Mouse (Mus musculus) left cerebral cortex, postnatal 25 days (tissue): ENCODE data around the gene Gm20671. TPM values are rescaled to one million over a fixed set of nuclear protein-coding genes. Genes with fewer than 3 reads are reported as not detected.

Experiments
- DNase-seq, 2 experiments: peaks; one replicate each; pipeline ENCODE4 v3.0.0; 2022; ENCODE audit warnings: low spot score in 2 of 2, mixed read lengths in 1 of 2
- intact Hi-C: fragments of 180-260 bp; cut with DNase I; formaldehyde crosslinking; loops from one replicate; pipeline ENCODE4 v1.15.1; 2025
- total RNA-seq, 2 experiments: library from RNA; stranded (reverse); gene quantifications; 2 replicates each; pipeline ENCODE4 v1.2.3; 2021

Gm20671 gene
- total RNA-seq, 2 experiments from 2014 or later, result not detected

DNA sequence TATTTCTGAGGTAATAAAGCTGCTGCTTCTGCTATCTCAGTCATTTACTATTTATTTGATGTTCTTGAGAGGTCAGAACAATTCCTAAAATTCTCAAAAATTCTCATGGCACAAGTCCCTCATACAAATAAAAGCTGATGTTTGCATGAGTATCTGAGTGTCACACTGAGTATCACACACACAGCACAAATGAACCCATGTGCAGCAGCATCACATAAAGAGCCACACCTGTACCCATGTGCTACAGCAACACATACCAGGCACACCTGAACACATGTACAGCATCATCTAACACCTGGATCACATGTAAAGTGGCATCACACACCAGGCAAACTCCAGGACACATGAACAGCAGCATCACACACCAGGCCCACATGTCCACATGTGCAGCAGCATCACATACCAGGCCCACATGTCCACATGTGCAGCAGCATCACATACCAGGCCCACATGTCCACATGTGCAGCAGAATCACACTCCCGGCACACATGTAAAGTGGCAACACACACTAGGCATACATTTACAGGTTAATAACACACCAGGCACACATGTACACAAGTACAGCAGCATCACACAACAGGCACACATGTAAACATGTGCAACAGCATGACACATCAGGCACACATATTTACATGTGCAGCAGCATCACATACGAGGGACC is 113.7 kb downstream of the Gm20671 start:
- intact Hi-C loops, result no loop called here
- no peak for DNase-seq

DNA sequence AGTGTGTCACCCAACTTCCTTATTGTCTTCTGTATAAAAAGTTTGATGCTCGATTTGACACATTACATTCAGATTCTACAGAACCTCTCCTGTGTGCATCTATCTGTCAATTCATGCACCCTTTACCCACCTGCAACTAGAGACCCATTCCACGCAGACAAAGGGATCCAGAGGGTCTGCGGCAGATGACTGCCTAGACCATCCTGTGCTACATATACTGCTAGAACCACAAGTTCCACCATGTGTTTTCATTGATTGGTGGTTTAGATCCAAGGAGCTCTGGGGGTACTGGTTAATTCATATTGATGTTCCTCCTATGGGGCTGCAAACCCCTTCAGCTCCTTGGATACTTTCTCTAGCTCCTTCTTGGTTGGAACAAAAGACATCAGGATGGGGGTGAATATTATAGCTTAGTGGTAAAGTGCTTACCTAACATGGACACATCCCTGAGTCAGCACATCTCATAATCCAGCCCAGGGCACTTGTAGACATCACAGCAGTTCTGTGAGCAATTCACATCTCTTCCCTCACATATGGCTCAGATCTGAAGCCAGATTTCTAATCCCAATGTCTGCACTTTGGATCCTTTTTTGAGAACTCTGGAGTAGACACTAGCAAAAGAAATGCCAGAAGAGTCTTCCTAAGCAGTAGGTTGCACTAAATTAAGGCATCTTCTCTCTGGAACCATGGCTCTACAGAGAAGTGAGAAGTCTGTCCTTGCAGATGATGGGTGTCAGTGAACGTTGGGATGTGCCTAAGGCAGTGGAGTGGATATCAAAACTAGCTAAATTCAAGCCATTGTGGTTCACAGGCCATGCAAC is 114.5 kb downstream of the Gm20671 start:
- intact Hi-C loops, result no loop called here

DNA sequence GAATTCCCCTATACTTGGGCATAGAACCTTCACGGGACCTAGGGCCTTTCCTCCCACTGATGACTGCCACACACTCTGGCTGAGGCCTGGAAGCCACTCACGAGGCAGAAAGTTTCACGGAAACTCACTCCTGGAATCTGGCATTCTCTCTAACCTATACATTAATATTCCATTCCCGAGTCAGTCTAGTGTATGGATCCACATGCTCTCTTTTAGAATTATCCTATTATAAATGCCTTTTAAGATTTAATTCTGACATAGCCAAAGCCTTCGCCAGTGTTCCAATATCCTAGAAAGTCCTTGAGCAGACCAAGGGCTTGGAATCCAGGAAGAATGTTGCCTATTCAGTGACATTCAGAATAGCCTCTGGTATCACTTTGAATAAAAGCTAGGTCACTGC is 115.4 kb downstream of the Gm20671 start:
- intact Hi-C loops, result no loop called here
- DNase-seq, result no peak

More for the DNA sequence above, 114.5 kb downstream of the Gm20671 start:
- DNase-seq, result no peak

DNA sequence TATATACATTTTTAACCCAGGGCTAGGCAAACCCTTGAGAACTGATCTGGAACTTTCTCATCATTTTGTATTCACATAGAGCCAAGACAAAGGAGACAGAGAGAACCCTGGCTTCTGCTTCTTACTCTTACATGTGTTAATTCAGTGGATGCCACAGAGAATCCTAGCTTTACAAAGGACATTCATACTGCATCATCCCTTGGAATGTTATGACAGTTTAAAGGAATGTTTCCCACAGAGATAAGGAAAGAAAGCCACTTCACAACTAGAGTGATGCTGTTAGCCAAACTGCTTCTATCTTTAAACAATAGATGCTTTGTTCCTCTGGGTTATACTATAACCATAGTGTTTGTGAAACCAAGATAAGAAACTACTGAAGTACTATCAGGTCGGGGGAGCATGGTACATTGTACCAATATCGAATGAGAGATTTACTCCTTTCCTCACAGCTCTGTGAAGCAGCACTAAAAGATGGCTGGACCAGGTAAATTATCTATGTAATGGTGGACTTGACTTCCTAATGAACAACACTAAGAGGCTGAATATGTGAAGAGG is 120.6 kb downstream of the Gm20671 start:
- intact Hi-C loops, result no loop called here
- no peak for DNase-seq

DNA sequence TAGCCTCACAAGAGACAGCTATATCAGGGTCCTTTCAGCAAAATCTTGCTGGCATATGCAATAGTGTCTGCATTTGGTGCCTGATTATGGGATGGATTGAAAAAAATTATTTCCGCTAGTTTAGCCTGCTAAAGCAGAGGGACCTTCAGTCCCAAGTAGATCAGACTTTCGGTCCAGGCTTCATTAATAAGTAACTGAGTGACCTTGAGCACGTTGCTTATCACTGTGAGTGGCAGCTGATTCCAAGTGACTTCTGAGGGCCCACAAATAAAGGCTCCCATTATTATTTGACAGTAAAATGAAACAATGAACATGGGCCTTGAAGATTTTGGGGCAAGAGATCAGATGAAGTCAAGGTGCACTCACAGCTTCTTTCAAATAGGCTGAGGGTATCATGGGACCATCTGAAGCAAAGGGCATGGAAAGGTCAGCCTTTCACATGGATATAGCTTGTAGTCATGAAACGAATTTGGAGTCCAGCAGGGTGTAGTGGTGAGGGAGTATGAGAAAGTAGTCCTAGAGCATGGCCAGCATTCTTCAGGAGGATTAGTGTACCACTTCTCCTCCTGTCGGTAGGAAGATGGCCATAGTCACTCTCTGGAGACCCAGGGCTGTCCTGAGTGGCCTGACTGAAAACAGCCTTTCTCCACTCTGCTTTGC is 129.6 kb downstream of the Gm20671 start:
- intact Hi-C loops, result loop anchor here (10.0 kb wide), 1 partner anchor 447 kb away; no protein-coding TSS in a partner anchor

DNA sequence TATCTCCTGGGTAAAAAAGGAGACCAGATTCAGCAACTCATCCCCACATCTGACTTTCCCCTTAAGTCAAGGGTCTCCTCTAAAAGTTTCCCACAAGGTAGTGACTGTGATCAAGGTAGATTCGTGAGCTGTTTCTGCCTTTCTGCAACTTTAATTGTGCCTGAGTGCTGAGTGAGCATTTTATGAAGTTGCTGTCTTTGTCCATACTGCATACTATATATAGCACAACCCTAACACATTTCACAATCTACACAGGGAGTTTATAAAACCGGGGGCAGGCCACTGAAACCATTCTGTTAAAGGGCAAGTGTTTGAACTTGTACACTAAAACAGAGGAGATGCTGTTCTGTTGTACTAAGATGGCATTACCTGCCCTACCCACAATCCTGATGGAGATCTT is 133.5 kb downstream of the Gm20671 start:
- no peak for DNase-seq
- intact Hi-C loops, result loop anchor here (10.0 kb wide), 1 partner anchor 451 kb away; no protein-coding TSS in a partner anchor

More for the DNA sequence above, 129.6 kb downstream of the Gm20671 start:
- DNase-seq, result no peak

Other genes starting within 250 kb of the Gm20671 start
- gene Yes1, start 215.9 kb downstream of the Gm20671 start, total RNA-seq, result 10 to 100 TPM; 12.5 to 13.4 TPM
- gene Pisd, start 41.5 kb downstream of the Gm20671 start, total RNA-seq, result 10 to 100 TPM; 55.0 to 60.5 TPM
- gene Prr14l, start 27.1 kb upstream of the Gm20671 start, total RNA-seq, result 10 to 100 TPM; 41.2 to 43.0 TPM
- gene Depdc5, start 36.6 kb upstream of the Gm20671 start, total RNA-seq, result 10 to 100 TPM; 62.2 to 68.6 TPM
- 1,000 to 10,000 TPM; 1,163 to 1,279 TPM for gene Ywhah, start 191.7 kb upstream of the Gm20671 start, total RNA-seq